Mouse (Mus musculus): ENCODE measurements around the gene 2810408A11Rik. TPM values are rescaled to one million over a fixed set of nuclear protein-coding genes. Genes with fewer than 3 reads are reported as not detected.

The 2810408A11Rik gene
- polyA plus RNA-seq, 1 experiment from 2014 or later, result 3.6 TPM

DNA sequence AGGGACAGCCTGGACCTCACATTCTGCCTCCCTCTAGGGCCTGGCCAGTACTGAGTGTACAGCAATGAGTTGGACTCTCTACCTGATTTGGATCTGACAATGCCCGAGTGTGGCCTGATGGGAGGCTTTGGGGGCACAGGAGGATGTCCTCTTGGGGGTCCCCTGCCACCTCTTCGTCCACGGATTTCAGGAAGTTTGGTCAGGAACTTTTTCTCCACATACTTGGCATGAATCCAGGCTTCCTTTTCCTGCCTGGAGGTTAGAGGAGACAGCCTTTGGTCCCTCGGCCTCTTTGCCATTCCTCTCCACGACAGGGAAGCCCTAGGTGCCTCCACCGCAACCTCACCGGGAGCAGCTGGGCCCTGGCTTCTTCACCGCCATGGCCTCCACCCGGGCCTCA, 16.5 kb downstream of the 2810408A11Rik start:
- ChIA-PET CTCF (interaction anchor here (1.3 to 1.7 kb wide), 2 partner anchors 11 to 25 kb away, joined by 3 to 4 read pairs; no protein-coding TSS in a partner anchor), POLR2A (interaction anchor here (0.5 to 1.6 kb wide), 2 partner anchors 16 to 456 kb away, joined by 3 to 15 read pairs; partner anchors contain the start of genes 2810408A11Rik and Neurl4)
- H3K27me3 ChIP-seq, result no peaks in the 10 kb centered on the region
- ATAC-seq, result no peak
- DNase-seq (ENCODE audit: low read depth, low spot score), result no peak
- TF ChIP-seq CTCF (IDR thresholded peaks at IDR 0.05), result no peak
- in situ Hi-C loops (cut with MboI; ENCODE audit: low pct_unique_long_range_greater_than_20kb), result no loop called here

DNA sequence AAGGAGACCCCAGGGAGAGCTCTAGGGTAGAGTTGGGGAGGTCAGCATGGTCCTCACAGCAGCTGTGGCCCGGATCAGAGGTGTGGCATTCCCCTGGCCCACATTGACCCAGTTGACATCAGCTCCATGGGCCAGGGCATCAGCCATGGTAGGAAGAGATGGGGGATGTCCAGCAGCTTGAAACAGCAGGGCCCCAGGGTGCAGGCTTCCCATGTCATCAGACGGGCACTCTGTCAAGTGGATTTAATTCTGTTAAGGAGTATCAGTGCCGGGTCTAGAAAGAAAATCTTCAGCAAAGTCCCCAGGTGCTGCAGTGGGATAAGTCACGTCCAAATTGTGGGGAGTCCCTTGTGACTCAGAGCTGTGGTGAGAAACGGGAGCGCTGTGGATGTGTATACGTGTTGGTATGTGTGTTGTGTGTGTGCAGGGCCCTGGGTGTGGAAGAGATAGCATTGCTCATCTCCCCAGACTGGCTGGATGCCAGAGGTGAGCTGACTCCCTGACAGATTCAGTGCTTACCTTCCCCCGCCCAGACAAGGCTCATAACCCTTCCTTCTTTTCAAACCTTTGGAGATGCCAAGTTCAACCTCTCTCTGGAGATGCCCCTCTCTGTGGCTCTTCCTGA, 17.1 kb downstream of the 2810408A11Rik start:
- CTCF ChIA-PET, result interaction anchor here (0.7 to 1.7 kb wide), 6 partner anchors 10 to 25 kb away, joined by 3 to 10 read pairs (median 3); no protein-coding TSS in a partner anchor
- H3K27me3 ChIP-seq, result no peaks in the 10 kb centered on the region
- DNase-seq (ENCODE audit: low read depth, low spot score) (peak; percentile 56), ATAC-seq (no peak)
- POLR2A ChIA-PET, result interaction anchor here (0.5 to 1.6 kb wide), 2 partner anchors 16 to 455 kb away, joined by 3 to 15 read pairs; partner anchors contain the start of genes 2810408A11Rik and Neurl4
- in situ Hi-C loops (cut with MboI; ENCODE audit: low pct_unique_long_range_greater_than_20kb), result no loop called here
- no peak for TF ChIP-seq CTCF (IDR thresholded peaks at IDR 0.05)

DNA sequence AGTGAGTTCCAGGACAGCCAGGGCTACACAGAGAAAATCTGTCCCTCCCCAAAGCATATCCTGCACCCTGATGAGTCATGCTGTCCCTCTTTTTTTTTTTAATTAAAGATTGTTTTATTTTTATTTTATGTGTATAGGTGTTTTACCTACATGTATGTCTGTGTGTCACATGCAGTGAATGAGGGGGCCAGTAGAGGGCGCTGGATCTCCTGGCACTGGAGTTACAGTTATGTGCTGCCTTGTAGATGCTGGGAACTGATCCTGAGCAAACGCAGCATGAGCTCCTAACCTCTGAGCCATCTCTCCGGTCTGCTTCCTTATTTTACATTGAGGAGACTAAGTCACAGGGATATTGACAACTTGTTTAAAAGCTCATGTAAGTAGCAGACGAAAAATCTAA, 17.7 kb downstream of the 2810408A11Rik start:
- no peak for DNase-seq (ENCODE audit: low read depth, low spot score)
- in situ Hi-C loops (cut with MboI; ENCODE audit: low pct_unique_long_range_greater_than_20kb), result no loop called here
- no peak for ATAC-seq
- TF ChIP-seq CTCF (IDR thresholded peaks at IDR 0.05), result no peak
- ChIA-PET POLR2A (interaction anchor here (1.6 kb wide), 1 partner anchor 17 kb away, joined by 15 read pairs; the partner anchor contains the start of genes 2810408A11Rik and Neurl4), CTCF (interaction anchor here (0.7 to 1.7 kb wide), 6 partner anchors 9 to 26 kb away, joined by 3 to 10 read pairs (median 3); no protein-coding TSS in a partner anchor)
- H3K27me3 ChIP-seq, result no peaks in the 10 kb centered on the region

DNA sequence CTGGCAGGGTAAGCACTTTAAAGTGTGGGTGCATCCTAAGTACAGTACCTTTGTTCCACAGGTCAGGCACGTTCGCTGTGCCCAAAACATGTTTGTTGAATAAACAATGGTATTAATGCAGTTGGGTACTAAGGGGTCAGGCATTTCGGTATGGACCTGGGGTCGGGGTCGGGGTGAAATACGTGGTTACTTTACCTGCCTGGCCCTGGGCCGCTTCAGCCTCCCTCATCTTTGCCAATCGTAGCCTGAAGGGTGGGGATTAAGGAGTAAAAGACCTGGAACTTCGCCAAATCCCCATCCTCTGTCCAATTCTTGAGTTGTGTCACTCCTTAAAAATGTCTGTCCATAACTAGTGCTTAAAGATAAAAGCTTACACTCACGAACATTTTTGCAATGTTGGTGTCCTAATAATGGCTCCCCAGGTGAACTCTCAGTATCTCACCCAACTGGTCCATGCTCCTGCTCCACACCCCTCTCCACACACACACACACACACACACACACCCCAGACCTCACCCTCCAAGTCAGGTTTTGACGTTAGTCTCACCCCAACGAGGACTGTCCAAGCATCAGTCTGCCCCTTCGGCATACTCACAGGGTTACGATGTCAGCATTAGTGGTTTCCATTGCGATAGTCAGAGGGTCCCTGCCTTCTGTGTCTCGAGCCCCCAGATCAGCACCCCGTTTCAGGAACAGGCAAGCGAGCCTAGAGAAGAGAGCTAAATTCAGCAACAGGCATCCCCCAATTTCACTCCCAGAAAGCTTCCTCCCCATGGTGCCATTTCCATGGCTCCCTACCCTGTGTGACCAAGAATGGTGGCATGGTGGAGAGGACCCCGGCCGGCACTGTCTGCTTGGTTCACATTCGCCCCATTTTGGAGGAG, 18.8 kb downstream of the 2810408A11Rik start:
- no peaks in the 10 kb centered on the region for H3K27me3 ChIP-seq
- POLR2A ChIA-PET, result interaction anchor here (0.6 to 2.9 kb wide), 3 partner anchors 19 to 125 kb away, joined by 3 to 16 read pairs (median 3); partner anchors contain the start of genes 2810408A11Rik and Neurl4
- CTCF ChIA-PET, result interaction anchor here (1.6 kb wide), 1 partner anchor 17 kb away, joined by 10 read pairs; no protein-coding TSS in a partner anchor
- TF ChIP-seq CTCF (IDR thresholded peaks at IDR 0.05), result no peak
- no peak for DNase-seq (ENCODE audit: low read depth, low spot score)
- in situ Hi-C loops (cut with MboI; ENCODE audit: low pct_unique_long_range_greater_than_20kb), result no loop called here
- ATAC-seq, result no peak

DNA sequence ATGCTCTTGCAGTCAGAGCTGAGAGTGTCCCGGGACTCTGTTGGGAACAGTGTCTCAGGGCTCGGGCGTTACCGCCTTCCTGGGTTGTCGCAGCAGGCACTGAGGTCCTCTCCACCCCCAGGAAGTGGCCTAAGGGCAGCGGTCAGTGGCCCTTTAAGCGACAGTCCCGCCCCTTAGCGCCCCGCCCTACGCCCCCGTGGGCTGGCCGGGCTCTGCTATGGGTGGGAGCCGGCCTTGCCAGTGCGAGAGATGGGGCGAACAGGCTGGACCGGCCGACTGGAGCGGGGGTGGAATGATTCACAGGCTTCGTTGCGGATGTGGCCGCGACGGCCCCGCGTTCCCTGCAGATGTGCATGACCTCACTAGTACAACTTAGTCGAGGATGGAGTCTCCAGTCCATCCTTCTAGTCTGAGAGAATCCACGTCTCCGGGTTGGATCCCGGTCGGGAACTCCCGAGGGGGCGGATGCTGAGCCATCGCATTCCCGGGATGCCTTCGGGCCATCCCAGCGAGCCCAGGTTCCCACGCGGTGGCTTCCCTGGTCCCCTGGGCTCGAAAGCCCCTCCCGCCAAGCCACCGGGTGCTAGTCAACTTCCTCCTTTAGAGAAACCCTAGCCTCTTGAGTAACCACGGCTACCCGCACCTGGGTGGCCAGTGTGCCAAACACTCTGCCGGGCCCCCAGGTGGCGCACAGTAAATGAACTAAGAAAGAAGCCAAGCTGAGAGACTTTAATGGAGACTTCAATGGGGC, 19.8 kb downstream of the 2810408A11Rik start, which contains the start of gene Kctd11:
TSS of gene Kctd11 (minus strand) at position 554 of the 751 bp plus-strand sequence.
- POLR2A ChIA-PET, result interaction anchor here (0.7 to 2.9 kb wide), 2 partner anchors 20 to 40 kb away, joined by 3 to 16 read pairs; partner anchors contain the start of genes 2810408A11Rik, Eif5a and Neurl4
- H3K27me3 ChIP-seq, result no peaks in the 10 kb centered on the region
- in situ Hi-C loops (cut with MboI; ENCODE audit: low pct_unique_long_range_greater_than_20kb), result no loop called here
- CTCF ChIA-PET, result interaction anchor here (1.0 to 1.6 kb wide), 5 partner anchors 19 to 72 kb away, joined by 3 to 5 read pairs (median 3); partner anchors contain the start of gene Ybx2
- ATAC-seq (peak; percentile 72), DNase-seq (ENCODE audit: low read depth, low spot score) (peak; percentile 68)
- no peak for TF ChIP-seq CTCF (IDR thresholded peaks at IDR 0.05)

DNA sequence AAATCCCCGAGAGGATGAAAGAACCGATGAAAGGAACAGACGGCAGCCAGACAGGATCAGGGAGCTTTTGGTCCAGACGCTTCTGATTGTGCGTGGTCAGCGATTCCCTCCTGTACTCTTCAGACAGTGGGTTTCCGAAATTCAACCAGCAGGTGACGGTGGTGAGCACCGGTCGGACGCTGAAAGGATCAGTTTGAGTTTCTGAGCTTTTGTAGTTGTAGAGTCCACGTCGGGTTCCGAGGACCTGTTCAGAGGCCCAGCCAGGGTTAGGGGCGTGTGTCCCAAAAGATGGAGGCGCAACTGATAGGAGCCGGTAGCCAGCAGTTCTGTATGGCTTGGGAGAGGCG, 20.3 kb downstream of the 2810408A11Rik start:
- DNase-seq (ENCODE audit: low read depth, low spot score) (peak; percentile 64), ATAC-seq (peak; percentile 20)
- no peaks in the 10 kb centered on the region for H3K27me3 ChIP-seq
- CTCF ChIA-PET, result interaction anchor here (1.0 to 1.6 kb wide), 5 partner anchors 19 to 73 kb away, joined by 3 to 5 read pairs (median 3); partner anchors contain the start of gene Ybx2
- in situ Hi-C loops (cut with MboI; ENCODE audit: low pct_unique_long_range_greater_than_20kb), result no loop called here
- TF ChIP-seq CTCF (IDR thresholded peaks at IDR 0.05), result no peak
- POLR2A ChIA-PET, result interaction anchor here (0.7 to 2.9 kb wide), 2 partner anchors 20 to 41 kb away, joined by 3 to 16 read pairs; partner anchors contain the start of genes 2810408A11Rik, Eif5a and Neurl4

DNA sequence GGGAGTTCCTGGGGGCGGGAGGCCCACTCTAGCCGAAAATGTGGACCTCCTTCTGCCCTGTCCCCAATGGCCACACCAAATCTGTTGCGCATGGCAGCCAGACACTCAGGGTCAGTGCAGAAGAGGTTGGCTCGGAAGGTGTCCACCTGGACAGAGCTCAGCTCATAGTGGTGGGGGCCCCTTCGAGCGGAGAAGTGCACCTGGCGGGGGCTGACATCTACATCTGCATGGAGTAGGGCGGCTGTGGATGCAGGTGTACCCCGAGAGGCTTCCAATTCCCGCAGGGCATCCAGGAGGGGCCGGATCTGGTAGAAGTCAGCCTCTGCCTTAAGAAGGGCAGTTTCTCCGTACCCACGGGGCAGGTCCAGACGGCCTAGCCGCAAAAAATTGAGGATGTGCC, 21.1 kb downstream of the 2810408A11Rik start:
- DNase-seq (ENCODE audit: low read depth, low spot score), result no peak
- no peak for TF ChIP-seq CTCF (IDR thresholded peaks at IDR 0.05)
- ChIA-PET CTCF (interaction anchor here (1.0 to 1.6 kb wide), 5 partner anchors 38 to 73 kb away, joined by 3 to 6 read pairs (median 5); no protein-coding TSS in a partner anchor), POLR2A (interaction anchor here (1.8 to 2.9 kb wide), 2 partner anchors 21 to 120 kb away, joined by 5 to 16 read pairs; partner anchors contain the start of genes 2810408A11Rik, Neurl4 and Polr2a)
- no peak for ATAC-seq
- H3K27me3 ChIP-seq, result no peaks in the 10 kb centered on the region
- in situ Hi-C loops (cut with MboI; ENCODE audit: low pct_unique_long_range_greater_than_20kb), result loop anchor here (5.0 kb wide), 3 partner anchors 72 to 197 kb away; partner anchors contain the start of genes Polr2a, Senp3 and Tmem102

DNA sequence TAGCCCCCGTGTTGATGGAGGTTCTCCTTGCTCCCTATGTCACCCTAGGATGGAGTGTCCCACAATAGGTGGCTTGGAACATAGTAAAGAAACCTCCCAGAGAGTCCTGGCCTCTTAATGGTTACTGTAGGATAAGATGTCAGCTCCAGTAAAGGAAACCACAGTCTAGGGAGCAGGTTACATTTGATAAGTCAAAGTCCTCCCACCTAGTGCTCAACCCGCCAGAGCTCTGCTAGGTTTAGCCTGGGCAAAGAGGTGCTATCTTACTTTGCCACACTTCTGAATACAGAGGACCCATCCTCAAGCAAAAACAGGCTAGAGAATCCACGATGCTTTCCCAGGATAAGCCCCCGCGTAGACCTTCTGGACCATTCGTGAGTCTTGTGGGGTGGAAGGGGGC, 21.8 kb downstream of the 2810408A11Rik start:
- H3K27me3 ChIP-seq, result no peaks in the 10 kb centered on the region
- DNase-seq (ENCODE audit: low read depth, low spot score), result no peak
- CTCF ChIA-PET, result interaction anchor here (1.0 to 2.1 kb wide), 6 partner anchors 37 to 122 kb away, joined by 3 to 12 read pairs (median 5); partner anchors contain the start of gene Fgf11
- in situ Hi-C loops (cut with MboI; ENCODE audit: low pct_unique_long_range_greater_than_20kb), result loop anchor here (5.0 kb wide), 3 partner anchors 72 to 197 kb away; partner anchors contain the start of genes Polr2a, Senp3 and Tmem102
- no peak for TF ChIP-seq CTCF (IDR thresholded peaks at IDR 0.05)
- no peak for ATAC-seq
- POLR2A ChIA-PET, result interaction anchor here (1.8 kb wide), 1 partner anchor 120 kb away, joined by 5 read pairs; the partner anchor contains the start of gene Polr2a

DNA sequence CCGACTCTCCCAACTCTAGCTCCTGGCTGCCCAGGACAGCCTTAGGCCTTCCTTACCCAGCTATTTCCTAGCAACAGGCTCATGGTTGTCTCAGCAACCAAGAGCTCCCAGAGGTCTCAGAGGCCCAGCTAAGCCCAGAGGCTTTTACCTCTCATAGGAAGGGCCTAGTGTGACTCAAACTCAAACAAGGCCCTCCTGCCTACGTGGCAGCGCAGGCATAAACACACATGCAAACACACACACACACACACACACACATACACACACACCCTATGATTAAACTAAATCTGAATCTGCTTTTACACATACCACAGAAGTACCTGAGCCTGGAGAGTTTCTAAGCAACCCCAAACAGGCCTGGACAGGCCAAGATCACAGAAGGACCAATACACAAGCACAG, 22.4 kb downstream of the 2810408A11Rik start:
- no peaks in the 10 kb centered on the region for H3K27me3 ChIP-seq
- in situ Hi-C loops (cut with MboI; ENCODE audit: low pct_unique_long_range_greater_than_20kb), result loop anchor here (5.0 kb wide), 3 partner anchors 71 to 196 kb away; partner anchors contain the start of genes Polr2a, Senp3 and Tmem102
- ChIA-PET CTCF (interaction anchor here (0.8 to 2.1 kb wide), 6 partner anchors 44 to 128 kb away, joined by 3 to 12 read pairs (median 5); partner anchors contain the start of gene Fgf11), POLR2A (interaction anchor here (1.8 kb wide), 1 partner anchor 119 kb away, joined by 5 read pairs; the partner anchor contains the start of gene Polr2a)
- no peak for DNase-seq (ENCODE audit: low read depth, low spot score)
- TF ChIP-seq CTCF (IDR thresholded peaks at IDR 0.05), result no peak
- ATAC-seq, result no peak
